9 mouse cellular contexts compared by ENCODE assay signal in the genomic region with DNA sequence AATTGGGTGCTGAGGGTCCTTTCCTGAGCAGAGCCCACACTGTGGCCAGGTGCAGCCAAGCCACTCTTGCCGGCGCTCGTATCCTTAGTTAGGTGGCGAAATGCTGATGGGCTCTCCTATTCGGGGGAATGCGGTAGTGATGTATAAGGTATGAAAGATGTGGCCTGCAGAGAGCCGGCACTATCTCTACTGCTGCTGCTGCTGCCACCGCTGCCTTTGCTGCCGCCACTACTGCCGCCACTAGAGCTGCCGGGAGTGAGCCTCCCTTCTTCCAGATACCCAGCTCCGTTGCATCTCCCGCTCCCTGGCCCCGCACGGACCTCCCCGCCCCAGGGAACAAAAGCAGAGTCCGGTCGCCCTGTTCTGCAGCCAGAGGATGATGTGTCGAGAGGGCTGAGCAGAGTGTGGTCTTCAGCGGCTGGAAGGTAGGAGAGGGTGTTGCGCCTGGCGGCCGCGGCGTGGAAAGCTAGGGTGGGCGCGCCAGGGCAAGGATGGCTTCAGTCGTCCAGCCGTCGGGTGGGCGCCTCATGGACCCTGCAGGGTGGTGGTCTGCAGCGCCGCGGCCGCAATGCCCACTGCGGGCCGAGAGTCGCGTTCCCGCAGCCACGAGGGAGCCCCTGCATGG. TPM values are rescaled to one million over a fixed set of nuclear protein-coding genes. Genes with fewer than 3 reads are reported as not detected.
DNase-seq lines count a peak whose midpoint lies in the region; ATAC-seq and TF ChIP-seq lines count a peak whose summit lies in the region.
"Had no signal": no experiment of that assay in that cellular context is flagged by ENCODE, and none has a peak within 500 bp of the region (broad histone marks: within the 10 kb centered on the region; RNA-seq: fewer than 3 reads in every experiment).

Gene Dab1 (plus strand): TSS at position 39 of the 625 bp plus-strand sequence.

- H3K4me3 ChIP-seq in E14TG2a.4 (replicated peaks; ENCODE audit: low read length) = peak within 1 kb of the TSS; percentile 80
- H3K4me3 ChIP-seq in forebrain, embryonic 14.5 days (ENCODE audit: low read depth, low read length) = peak within 1 kb of the TSS; percentile 42
- peak within 1 kb of the TSS; percentile 48 for H3K4me3 ChIP-seq in midbrain, embryonic 16.5 days (ENCODE audit: low read depth, low read length)

- under 1% methylated on average over 41 of the region's 41 CpGs for WGBS in forebrain, embryonic 14.5 days
- WGBS in midbrain, embryonic 16.5 days = 1% methylated on average over 41 of the region's 41 CpGs

- DNase-seq in adrenal gland, adult (ENCODE audit: inconsistent age in 2 of 2, low spot score in 1 of 2) = peak; percentile 20 to 65
- no peak for DNase-seq in adrenal gland, adult 8-10 months
- DNase-seq in forebrain, embryonic 14.5 days (ENCODE audit: low spot score) = peak; percentile 69
- peak; percentile 66 for DNase-seq in layer of hippocampus, adult 9-11 months
- DNase-seq in ovary, postnatal 10 days (ENCODE audit: low spot score) = no peak
- no peak for DNase-seq in thymus, adult 18-20 months

- no peaks in the 10 kb centered on the region for H3K36me3 ChIP-seq in E14TG2a.4 (ENCODE audit: insufficient read depth, low read length)
- no peaks in the 10 kb centered on the region for H3K36me3 ChIP-seq in forebrain, embryonic 14.5 days (ENCODE audit: control insufficient read depth, insufficient read depth, low read length)
- H3K36me3 ChIP-seq in midbrain, embryonic 16.5 days (ENCODE audit: control insufficient read depth, insufficient read depth, low read length) = no peaks in the 10 kb centered on the region

- H3K9ac ChIP-seq in forebrain, embryonic 14.5 days (ENCODE audit: low read length) = peak within 1 kb of the TSS; percentile 60
- H3K9ac ChIP-seq in midbrain, embryonic 16.5 days (ENCODE audit: low read depth, low read length) = peak within 1 kb of the TSS; percentile 76

- peak within 1 kb of the TSS; percentile 63; the same call in 1 of the 2 replicates for H3K27ac ChIP-seq in forebrain, embryonic 14.5 days (ENCODE audit: low read depth, low read length)
- H3K27ac ChIP-seq in midbrain, embryonic 16.5 days (ENCODE audit: low read length) = peak within 1 kb of the TSS; percentile 86

- H3K27me3 ChIP-seq in E14TG2a.4 (ENCODE audit: insufficient read depth, low read length) = peaks cover 57% of the 10 kb centered on the region
- H3K27me3 ChIP-seq in forebrain, embryonic 14.5 days (replicated peaks; ENCODE audit: control insufficient read depth, insufficient read depth, low read length) = peaks cover 36% of the 10 kb centered on the region
- no peaks in the 10 kb centered on the region; the same call in 1 of the 2 replicates for H3K27me3 ChIP-seq in midbrain, embryonic 16.5 days (ENCODE audit: control insufficient read depth, insufficient read depth, low read depth, low read length)

- H3K9me3 ChIP-seq in E14TG2a.4 (ENCODE audit: low read length) = peaks cover 10% of the 10 kb centered on the region
- no peaks in the 10 kb centered on the region for H3K9me3 ChIP-seq in forebrain, embryonic 14.5 days (replicated peaks; ENCODE audit: control insufficient read depth, low read length)
- H3K9me3 ChIP-seq in midbrain, embryonic 16.5 days (replicated peaks; ENCODE audit: control insufficient read depth, low read length, poor library complexity, severe bottlenecking) = no peaks in the 10 kb centered on the region

- TF ChIP-seq CTCF in E14TG2a.4 (conservative IDR thresholded peaks at IDR 0.05; ENCODE audit: low read length) = no peak

- ATAC-seq in forebrain, embryonic 14.5 days = peak; percentile 68; the same call in 1 of the 2 replicates
- peak; percentile 81 for ATAC-seq in midbrain, embryonic 16.5 days

- peaks cover 5% of the 10 kb centered on the region; the same call in 1 of the 2 replicates for H3K4me1 ChIP-seq in E14TG2a.4 (replicated peaks; ENCODE audit: low read depth, low read length)
- no peaks in the 10 kb centered on the region for H3K4me1 ChIP-seq in forebrain, embryonic 14.5 days (ENCODE audit: control insufficient read depth, insufficient read depth, low read length)
- H3K4me1 ChIP-seq in midbrain, embryonic 16.5 days (ENCODE audit: control insufficient read depth, insufficient read depth, low read length) = peaks cover 12% of the 10 kb centered on the region; the same call in 1 of the 2 replicates

- H3K4me2 ChIP-seq in forebrain, embryonic 14.5 days (ENCODE audit: low read length) = peak within 1 kb of the TSS; percentile 58
- H3K4me2 ChIP-seq in midbrain, embryonic 16.5 days (ENCODE audit: low read length) = peak within 1 kb of the TSS; percentile 70

RNA-seq across cellular contexts. Expression of gene Dab1, which starts in this region (rescaled TPM):
- total RNA-seq in adrenal gland, adult 8-10 months (2022) = 1 to 10 TPM; 1.3 to 2.0 (median 1.8) TPM
- polyA plus RNA-seq in forebrain, embryonic 14.5 days (2014; fragmentation: Nextera tagmentation; extraction: Ambion mirVana) = 106 and 137 TPM in 2 replicates
- polyA plus RNA-seq in midbrain, embryonic 16.5 days (2015; fragmentation: Nextera tagmentation; extraction: Ambion mirVana) = 106 and 123 TPM in 2 replicates
- total RNA-seq: common myeloid progenitor, adult 5-6 weeks had no signal

Comparison
In these comparisons a context has a peak if more than half of its experiments do, and no peak if none do; other contexts are left out.
1. DNase-seq: peak in adrenal gland, adult (2 of 2), forebrain, embryonic 14.5 days (single experiment) and layer of hippocampus, adult 9-11 months (single experiment); none in adrenal gland, adult 8-10 months (single experiment), ovary, postnatal 10 days (single experiment) and thymus, adult 18-20 months (0 of 2).
2. Peak in every context shown above with its lines, with median percentiles within 50 percentile points of each other: H3K4me3 ChIP-seq.